Mouse (Mus musculus) heart, postnatal 0 days (tissue): ENCODE results near the gene Ranbp3. TPM values are rescaled to one million over a fixed set of nuclear protein-coding genes. Genes with fewer than 3 reads are reported as not detected.

Experiments used
- ATAC-seq: fragments of 200-750 bp; cut with Nextera tagmentation; 2 replicates; pipeline ENCODE4 v1.8.0; 2017; ENCODE audit warnings: low read depth, moderate number of reproducible peaks, moderate library complexity; ENCODE audit not compliant: insufficient read depth
- DNase-seq: peaks from one replicate; pipeline ENCODE4 v3.0.0-alpha.2; 2016; ENCODE audit warnings: low spot score
- H3K27ac ChIP-seq: fragments of 300-500 bp; sonication (generic); 2 replicates; pipeline ENCODE4 v1.5.1; 2014; ENCODE audit warnings: low read depth, mild to moderate bottlenecking
- H3K27me3 ChIP-seq: fragments of 300-500 bp; sonication (generic); 2 replicates; pipeline ENCODE4 v1.6.1; 2014; ENCODE audit warnings: low read length, mixed read lengths; ENCODE audit not compliant: control insufficient read depth, insufficient read depth
- H3K36me3 ChIP-seq: fragments of 300-500 bp; sonication (generic); replicated peaks from 2 replicates; pipeline ENCODE4 v1.6.1; 2014; ENCODE audit warnings: low read length, mixed read lengths; ENCODE audit not compliant: control insufficient read depth, insufficient read depth
- H3K4me1 ChIP-seq: fragments of 300-500 bp; sonication (generic); 2 replicates; pipeline ENCODE4 v1.6.1; 2014; ENCODE audit warnings: antibody characterized with exemption; ENCODE audit not compliant: control insufficient read depth, insufficient read depth
- H3K4me2 ChIP-seq: fragments of 300-500 bp; sonication (generic); 2 replicates; pipeline ENCODE4 v1.6.1; 2014; ENCODE audit warnings: low read depth, mild to moderate bottlenecking, low read length, moderate library complexity
- H3K4me3 ChIP-seq: fragments of 300-500 bp; sonication (generic); 2 replicates; pipeline ENCODE4 v1.5.1; 2014; ENCODE audit warnings: low read depth, low read length
- H3K9ac ChIP-seq: fragments of 300-500 bp; sonication (generic); replicated peaks from 2 replicates; pipeline ENCODE4 v1.6.1; 2014; ENCODE audit warnings: low read depth, low read length, mixed read lengths
- H3K9me3 ChIP-seq: fragments of 300-500 bp; sonication (generic); replicated peaks from 2 replicates; pipeline ENCODE4 v1.6.1; 2016; ENCODE audit warnings: low read length; ENCODE audit not compliant: control insufficient read depth
- CTCF ChIP-seq: IDR thresholded peaks from 2 replicates; pipeline ENCODE4 v1.5.1; 2016; ENCODE audit warnings: antibody characterized with exemption, control low read depth, low read depth
- EP300 ChIP-seq: IDR thresholded peaks from 2 replicates; pipeline ENCODE4 v1.6.1; 2016; ENCODE audit warnings: antibody characterized with exemption, low read depth
- WGBS: fragments of 180-500 bp; shearing (Covaris S2); extraction: QIAGEN DNeasy Blood & Tissue Kit; methylation state at CpG from one replicate; pipeline ENCODE4 v1.1.7; 2014; 5-methylcytosine and 5-hydroxymethylcytosine counted together
- polyA plus RNA-seq: library from polyadenylated mRNA; unstranded; fragments of >200 nt; fragmentation: Nextera tagmentation; extraction: Ambion mirVana; gene quantifications from 2 replicates; pipeline ENCODE4 v1.2.1, GENCODE M21; 2015
- total RNA-seq: library from RNA; depleted of rRNA; stranded (reverse); fragments of >200 nt; gene quantifications from 2 replicates; pipeline ENCODE4 v1.2.3, GENCODE M21; 2014; ENCODE audit warnings: low replicate concordance

The Ranbp3 gene
- total and polyA plus RNA-seq, 2 experiments from 2014 or later, result 40.6 to 64.7 TPM

GRCm38 (mm10) chr17:56751404-56752072 lies 78.4 kb downstream of the Ranbp3 start:
- H3K4me2 ChIP-seq, result peak overlapping the region; percentile 35; the same call in 1 of the 2 replicates
- no peak overlapping the region for H3K9ac ChIP-seq
- no peak for DNase-seq
- H3K9me3 ChIP-seq, result no peaks in the 10 kb centered on the region
- no peaks in the 10 kb centered on the region for H3K4me1 ChIP-seq
- TF ChIP-seq CTCF, result no peak
- TF ChIP-seq EP300, result no peak
- peak; percentile 62 for ATAC-seq
- H3K36me3 ChIP-seq, result no peaks in the 10 kb centered on the region
- WGBS, result 30% methylated on average over 71 of the region's 71 CpGs
- H3K4me3 ChIP-seq, result peak overlapping the region; percentile 10; the same call in 1 of the 2 replicates
- H3K27ac ChIP-seq, result no peak overlapping the region
- H3K27me3 ChIP-seq, result peaks cover 41% of the 10 kb centered on the region

- Histone ChIP-seq H3K4me2 (no peak overlapping the region), H3K4me3 (no peak overlapping the region), H3K4me1 (0 out of 2 replicates have a peak, but pooled peaks cover 8% of the 10 kb centered on the region), H3K9me3 (no peaks in the 10 kb centered on the region), H3K9ac (no peak overlapping the region), H3K27me3 (peaks cover 50% of the 10 kb centered on the region), H3K36me3 (no peaks in the 10 kb centered on the region), H3K27ac (no peak overlapping the region)
- TF ChIP-seq CTCF (no peak), EP300 (no peak)
- 26% methylated on average over 15 of the region's 15 CpGs for WGBS
- DNase-seq (no peak), ATAC-seq (no peak)
Observed at GRCm38 (mm10) chr17:56753452-56753851, 80.4 kb downstream of the Ranbp3 start.

- Histone ChIP-seq H3K27me3 (peaks cover 50% of the 10 kb centered on the region), H3K36me3 (no peaks in the 10 kb centered on the region), H3K4me2 (no peak overlapping the region), H3K4me3 (no peak overlapping the region), H3K9me3 (no peaks in the 10 kb centered on the region), H3K9ac (no peak overlapping the region), H3K27ac (no peak overlapping the region), H3K4me1 (0 out of 2 replicates have a peak, but pooled peaks cover 8% of the 10 kb centered on the region)
- DNase-seq (no peak), ATAC-seq (no peak)
- no peak for TF ChIP-seq CTCF
- no peak for TF ChIP-seq EP300
- WGBS, result 18% methylated on average over 36 of the region's 36 CpGs
Observed at GRCm38 (mm10) chr17:56754271-56755185, 81.4 kb downstream of the Ranbp3 start.

- WGBS, result under 1% methylated on average over 50 of the region's 51 CpGs
- peak overlapping the region; percentile 97 for H3K4me2 ChIP-seq
- ATAC-seq, result peak; percentile 32
- peaks cover 45% of the 10 kb centered on the region for H3K27me3 ChIP-seq
- peak overlapping the region; percentile 40 for H3K27ac ChIP-seq
- H3K4me3 ChIP-seq, result peak overlapping the region; percentile 57
- TF ChIP-seq CTCF (peak; percentile 51), EP300 (no peak)
- peaks cover 13% of the 10 kb centered on the region for H3K4me1 ChIP-seq
- no peaks in the 10 kb centered on the region for H3K36me3 ChIP-seq
- peak; percentile 29 for DNase-seq
- H3K9me3 ChIP-seq, result no peaks in the 10 kb centered on the region
- peak overlapping the region; percentile 58 for H3K9ac ChIP-seq
Observed at GRCm38 (mm10) chr17:56756703-56757399, 83.8 kb downstream of the Ranbp3 start.

- ATAC-seq (peak; percentile 79), DNase-seq (peak; percentile 69)
- Histone ChIP-seq H3K9me3 (no peaks in the 10 kb centered on the region), H3K4me1 (peaks cover 19% of the 10 kb centered on the region), H3K9ac (peak within 1 kb of the TSS; percentile 58), H3K27ac (peak within 1 kb of the TSS; percentile 40), H3K27me3 (peaks cover 38% of the 10 kb centered on the region), H3K4me3 (peak within 1 kb of the TSS; percentile 57), H3K4me2 (peak within 1 kb of the TSS; percentile 97), H3K36me3 (no peaks in the 10 kb centered on the region)
- TF ChIP-seq CTCF (no peak), EP300 (no peak)
- 2% methylated on average over 47 of the region's 48 CpGs for WGBS
Observed at GRCm38 (mm10) chr17:56757416-56758123, 84.5 kb downstream of the Ranbp3 start, which contains the start of gene Nrtn. Nrtn (minus strand) TSS chr17:56757530.
